Mouse (Mus musculus) spleen, postnatal 4 days (tissue): ENCODE measurements at regions not wholly inside any gene's neighbourhood (a gene's known extent, or its start where the extent isn't known, plus 50 kb on each side); places are given as distances from the start of the nearest gene placed in this dataset.

Experiments used
- DNase-seq, 2 experiments: peaks; one replicate each; pipeline ENCODE4 v3.0.0; 2022; ENCODE audit warnings: low spot score in 2 of 2

GRCm38 (mm10) chr12:113333399-113333798 lies 147.7 kb downstream of the Tmem121 start:
- DNase-seq: no peak

- peak; percentile 7 to 25 for DNase-seq
These were observed 148.1 kb downstream of the Tmem121 start for GRCm38 (mm10) chr12:113333853-113334252.

GRCm38 (mm10) chr12:113337271-113337670 lies 151.5 kb downstream of the Tmem121 start:
- DNase-seq: peak; percentile 8 to 56

- peak in 1 of 2 experiments; percentile 8 for DNase-seq
These were observed 150.4 kb upstream of the Adam6b start for GRCm38 (mm10) chr12:113338891-113339290.

- DNase-seq: peak; percentile 7 to 34
These were observed 148.3 kb upstream of the Adam6b start for GRCm38 (mm10) chr12:113341046-113341445.

GRCm38 (mm10) chr12:113355132-113355531 lies 134.2 kb upstream of the Adam6b start:
- no peak for DNase-seq

- peak in 1 of 2 experiments; percentile 51 for DNase-seq
These were observed 131.2 kb upstream of the Adam6b start for GRCm38 (mm10) chr12:113358077-113358476.

GRCm38 (mm10) chr12:113360032-113360431 lies 129.3 kb upstream of the Adam6b start:
- DNase-seq: peak in 1 of 2 experiments; percentile 54

GRCm38 (mm10) chr12:113362409-113363038 lies 126.8 kb upstream of the Adam6b start:
- peak in 1 of 2 experiments; percentile 54 for DNase-seq

- DNase-seq: no peak
These were observed 125.3 kb upstream of the Adam6b start for GRCm38 (mm10) chr12:113364023-113364422.

- DNase-seq: peak in 1 of 2 experiments; percentile 55
These were observed 124.9 kb upstream of the Adam6b start for GRCm38 (mm10) chr12:113364437-113364836.

GRCm38 (mm10) chr12:113365783-113366182 lies 123.5 kb upstream of the Adam6b start:
- no peak for DNase-seq

- DNase-seq: no peak
These were observed 122.9 kb upstream of the Adam6b start for GRCm38 (mm10) chr12:113366394-113366793.

GRCm38 (mm10) chr12:113401578-113402113 lies 87.7 kb upstream of the Adam6b start:
- DNase-seq: no peak

- peak in 1 of 2 experiments; percentile 47 for DNase-seq
These were observed 86.5 kb upstream of the Adam6b start for GRCm38 (mm10) chr12:113402823-113403222.

GRCm38 (mm10) chr12:113411113-113411512 lies 78.2 kb upstream of the Adam6b start:
- DNase-seq: peak in 1 of 2 experiments; percentile 10

- no peak for DNase-seq
These were observed 75.3 kb upstream of the Adam6b start for GRCm38 (mm10) chr12:113413996-113414395.

GRCm38 (mm10) chr12:113417521-113417920 lies 71.8 kb upstream of the Adam6b start:
- no peak for DNase-seq

- no peak for DNase-seq
These were observed 70.4 kb upstream of the Adam6b start for GRCm38 (mm10) chr12:113418731-113419402.

GRCm38 (mm10) chr12:113420721-113421305 lies 68.5 kb upstream of the Adam6b start:
- peak in 1 of 2 experiments; percentile 60 for DNase-seq

- peak in 1 of 2 experiments; percentile 62 for DNase-seq
These were observed 67.4 kb upstream of the Adam6b start for GRCm38 (mm10) chr12:113421716-113422595.
